Mouse (Mus musculus) thymus, postnatal 14 days (tissue): Measurements from ENCODE around the gene Esrrg.

ENCODE experiments used
- DNase-seq: peaks from one replicate; pipeline ENCODE4 v3.0.0; 2021

Gene Esrrg

GRCm38 (mm10) chr1:187650786-187651687, 42.4 kb downstream of the Esrrg start:
- no peak for DNase-seq

- DNase-seq: no peak
These were observed 43.2 kb downstream of the Esrrg start for GRCm38 (mm10) chr1:187651688-187652241.

DNA sequence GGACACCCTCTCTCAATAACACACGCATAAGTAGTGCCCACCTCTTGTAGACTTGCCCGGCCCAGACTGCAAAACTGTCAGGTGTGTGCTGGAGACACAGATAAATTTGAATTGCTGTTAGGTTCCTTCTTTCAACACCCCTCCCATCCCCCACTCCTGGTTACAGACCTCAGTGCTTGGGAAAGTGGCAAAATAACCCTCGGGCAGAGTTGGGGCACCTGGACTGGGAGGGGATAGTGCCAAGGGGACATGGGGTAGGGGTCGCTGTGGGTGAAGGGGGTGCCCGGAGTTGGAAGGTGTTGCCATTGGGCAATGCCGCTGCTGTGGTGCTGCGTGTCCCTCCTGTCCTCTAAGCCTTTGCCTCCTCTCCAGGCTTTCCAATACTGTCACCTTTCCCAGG, 43.9 kb downstream of the Esrrg start:
- no peak for DNase-seq

- DNase-seq: no peak
These were observed 44.8 kb downstream of the Esrrg start for GRCm38 (mm10) chr1:187653390-187653789.

DNA sequence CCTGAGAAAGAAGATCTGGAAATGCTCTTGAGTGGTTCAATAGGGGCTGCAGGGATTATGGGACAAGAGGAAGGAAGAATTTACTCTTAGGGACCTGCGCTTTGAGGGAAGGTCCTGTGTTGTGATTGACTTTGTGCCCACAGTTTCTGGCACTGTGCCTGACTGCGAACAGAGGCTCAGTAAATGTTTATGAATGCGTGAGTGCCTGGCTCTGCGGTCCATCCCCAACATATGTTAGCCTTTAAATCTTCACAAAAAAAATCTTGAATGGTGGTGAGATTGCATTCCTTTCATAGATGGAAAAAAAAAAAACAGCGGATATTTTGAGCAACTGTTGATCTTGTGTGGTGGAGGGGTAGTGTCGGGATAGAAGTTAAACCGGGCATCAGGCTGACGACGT, 52.4 kb downstream of the Esrrg start:
- no peak for DNase-seq

GRCm38 (mm10) chr1:187662083-187662609, 53.6 kb downstream of the Esrrg start:
- no peak for DNase-seq

DNA sequence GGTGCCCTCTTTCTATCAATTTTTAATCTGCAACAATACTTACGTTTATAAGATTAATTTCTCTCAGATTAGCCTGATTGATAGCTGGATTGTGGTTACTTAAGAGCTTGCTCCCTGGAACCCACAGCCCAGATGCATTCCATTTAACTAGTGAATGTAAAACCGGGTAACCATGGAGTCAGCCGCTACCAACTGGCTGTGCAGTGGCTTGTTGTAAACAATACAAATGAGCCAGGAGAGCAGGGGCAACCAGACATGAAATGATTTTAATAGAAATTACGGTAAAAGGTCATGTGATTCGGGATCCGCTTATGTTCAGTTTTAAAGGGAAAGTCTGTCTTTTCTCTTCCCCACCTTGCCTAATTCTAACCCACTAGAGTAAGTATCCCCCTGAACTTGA, 54.8 kb downstream of the Esrrg start:
- DNase-seq: no peak

GRCm38 (mm10) chr1:187664261-187664660, 55.7 kb downstream of the Esrrg start:
- DNase-seq: no peak

DNA sequence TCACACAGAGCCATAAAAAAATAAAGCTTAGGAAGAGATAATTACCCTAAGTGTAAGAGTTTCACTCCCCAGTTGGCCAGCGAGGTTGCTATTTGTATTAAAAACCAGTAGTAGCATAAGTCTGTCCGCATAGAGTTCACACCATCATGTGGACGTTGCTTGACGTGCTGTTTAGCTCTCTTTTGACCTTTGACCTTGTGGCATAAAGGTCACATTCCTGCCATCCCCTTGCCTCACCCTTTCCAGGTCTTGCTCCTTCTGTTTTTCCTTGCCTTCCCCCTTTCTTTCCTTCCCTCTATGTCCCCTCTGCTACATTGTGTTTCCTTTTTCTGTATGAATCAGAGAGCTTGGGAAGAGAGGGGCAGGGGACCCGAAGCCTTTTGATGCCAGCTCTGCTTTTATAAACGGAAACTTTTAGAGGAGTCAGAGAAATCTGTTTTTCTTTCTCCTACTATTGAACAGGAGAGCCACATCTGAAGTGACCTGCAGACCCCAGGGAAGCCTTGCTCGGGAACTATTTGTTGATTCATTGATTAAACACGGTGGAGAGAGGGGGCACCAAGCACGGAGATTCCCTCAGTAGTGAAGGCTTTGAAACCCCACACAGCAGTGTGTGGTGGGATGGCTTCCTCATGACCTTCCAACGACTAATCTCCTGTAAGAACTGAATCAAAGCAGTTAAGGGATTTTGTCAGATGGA, 57.5 kb downstream of the Esrrg start:
- DNase-seq: no peak

- no peak for DNase-seq
These were observed 61.2 kb downstream of the Esrrg start for GRCm38 (mm10) chr1:187669746-187670145.

- no peak for DNase-seq
These were observed 63.9 kb downstream of the Esrrg start for GRCm38 (mm10) chr1:187672446-187672845.

DNA sequence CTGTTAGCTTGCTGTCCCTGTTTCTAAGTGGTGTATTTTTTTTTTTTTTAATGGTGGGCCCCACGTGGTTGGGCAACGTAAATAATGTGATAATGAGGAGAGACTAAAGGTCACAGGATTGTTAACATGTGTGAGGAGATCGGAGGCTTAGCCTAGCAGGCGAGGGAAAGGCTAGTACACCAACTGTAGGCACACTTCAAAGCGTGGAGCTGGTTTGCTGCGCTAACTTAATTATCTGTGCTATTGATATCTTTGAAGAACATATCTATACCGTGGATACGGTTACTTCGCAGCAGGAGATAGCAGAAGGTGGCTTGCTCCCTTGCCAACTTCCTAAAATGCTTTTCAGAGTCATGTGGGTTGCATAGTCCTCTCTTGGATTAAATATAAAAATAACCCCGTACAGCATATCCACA, 66.2 kb downstream of the Esrrg start:
- DNase-seq: no peak

- DNase-seq: no peak
These were observed 68.0 kb downstream of the Esrrg start for GRCm38 (mm10) chr1:187676626-187677025.

DNA sequence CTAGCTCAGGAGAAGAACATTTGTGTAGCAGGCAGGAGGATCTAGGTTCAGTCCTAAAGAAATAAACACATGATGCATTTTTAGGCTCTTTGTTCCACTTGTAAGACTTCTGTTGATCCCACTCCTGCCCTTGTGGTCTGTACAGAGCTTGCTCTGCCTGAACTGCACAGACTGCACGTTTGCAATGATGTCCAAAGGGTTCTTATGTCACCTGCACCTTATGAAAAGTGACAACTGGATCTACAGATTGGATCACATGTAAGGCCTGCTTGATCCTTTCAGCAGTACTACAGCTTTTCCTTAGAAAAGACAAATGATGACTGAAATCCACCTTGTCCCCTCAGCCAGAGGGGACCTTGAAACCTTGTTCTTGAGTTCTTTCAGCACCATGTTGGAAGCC, 70.7 kb downstream of the Esrrg start:
- DNase-seq: no peak

- no peak for DNase-seq
These were observed 75.9 kb downstream of the Esrrg start for GRCm38 (mm10) chr1:187684519-187684918.

GRCm38 (mm10) chr1:187691846-187692525, 83.4 kb downstream of the Esrrg start:
- DNase-seq: no peak

DNA sequence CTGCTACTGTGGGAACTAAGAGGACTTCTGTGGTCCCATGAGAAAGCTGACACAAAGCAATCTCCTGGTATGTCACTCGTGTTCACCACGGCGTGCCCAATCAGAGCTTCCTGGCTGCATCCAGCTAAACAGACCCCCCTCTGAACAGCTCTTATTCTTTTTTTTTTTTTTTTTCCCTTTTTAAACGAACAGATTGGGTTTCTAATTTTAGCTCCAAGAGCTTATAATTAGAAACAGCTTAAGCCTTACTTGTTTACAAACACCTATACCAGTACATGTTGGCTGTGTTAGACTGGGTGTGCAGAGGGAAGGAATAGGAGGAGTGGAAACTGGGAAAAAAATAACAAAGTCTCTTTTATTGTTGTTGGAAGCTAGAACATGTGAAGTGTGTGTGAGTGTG, 86.3 kb downstream of the Esrrg start:
- DNase-seq: no peak

DNA sequence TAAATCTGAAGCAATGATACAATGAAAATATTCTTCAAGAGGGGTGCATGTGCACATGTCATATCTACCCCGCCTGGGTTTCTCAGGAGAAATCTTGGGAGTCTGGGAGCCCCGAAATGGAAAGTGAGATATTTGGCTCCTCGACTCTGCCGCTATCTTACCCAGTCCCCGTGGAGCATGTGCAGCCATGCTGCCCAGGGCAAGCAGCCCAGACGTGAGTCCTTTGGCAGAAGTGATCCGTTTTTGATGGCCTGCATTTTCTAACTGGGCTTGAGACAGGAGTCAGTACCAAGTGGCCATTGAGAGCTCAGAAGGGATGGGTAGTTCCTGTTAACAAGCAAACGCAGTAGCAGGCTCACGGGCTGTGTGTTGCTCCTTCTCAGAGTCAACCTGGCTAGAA, 89.6 kb downstream of the Esrrg start:
- DNase-seq: no peak

DNA sequence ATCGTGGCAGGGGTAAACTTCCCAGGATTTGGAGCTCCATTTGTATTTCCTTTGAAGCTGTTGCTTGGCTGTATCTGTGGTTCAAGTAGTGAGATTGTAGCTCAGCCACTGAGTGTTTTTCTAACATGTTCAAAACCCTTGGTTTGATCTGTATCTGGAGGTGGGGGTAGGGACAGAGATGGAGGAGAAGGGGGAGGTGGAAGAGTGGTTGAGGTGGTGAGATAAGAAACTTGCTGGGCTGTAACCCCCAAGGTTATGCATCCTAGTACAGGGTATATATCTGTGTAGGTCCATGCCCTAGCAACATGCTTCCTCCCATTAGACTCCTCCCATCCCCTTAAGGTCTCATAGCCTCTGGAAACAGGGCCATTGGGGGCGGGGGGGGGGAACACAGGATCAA, 92.4 kb downstream of the Esrrg start:
- DNase-seq: no peak

DNA sequence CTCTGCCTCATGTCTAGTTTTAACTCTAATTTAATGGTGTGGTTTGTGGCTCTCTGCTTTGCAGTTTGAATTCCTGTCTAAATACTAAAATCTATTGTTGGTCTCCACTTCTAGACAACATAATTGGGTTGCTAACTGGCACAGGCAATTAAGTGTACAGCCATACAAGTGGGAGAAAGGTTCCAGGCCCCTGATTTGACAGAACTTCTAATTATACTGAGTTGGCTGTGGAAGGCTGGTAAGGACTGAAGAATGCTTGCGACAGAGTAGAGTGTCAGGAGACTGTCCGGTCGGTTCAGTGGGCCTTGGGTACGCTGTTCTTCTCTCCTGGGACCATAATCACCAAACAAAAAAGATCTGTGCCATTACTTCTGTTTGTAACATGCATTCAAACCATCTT, 96.3 kb downstream of the Esrrg start:
- DNase-seq: no peak

DNA sequence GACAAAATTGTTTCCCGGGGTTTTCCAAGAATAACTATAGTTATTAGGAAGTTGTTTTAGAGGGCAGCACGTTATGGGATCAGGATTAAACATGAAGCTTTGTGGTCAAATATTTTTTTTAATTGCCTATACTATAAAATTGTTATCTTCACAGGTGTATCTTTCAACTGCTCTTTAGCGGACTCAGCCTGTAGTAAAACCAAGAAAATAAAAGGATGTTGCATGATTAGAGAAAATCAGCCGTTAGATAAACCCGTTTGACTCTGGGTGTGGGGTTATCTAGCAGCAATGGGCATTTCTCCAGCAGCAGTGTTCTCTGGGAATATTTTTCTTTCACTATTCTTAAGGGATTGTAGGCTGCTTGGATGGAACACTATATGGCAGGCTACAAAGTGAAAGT, 96.8 kb downstream of the Esrrg start:
- DNase-seq: no peak

GRCm38 (mm10) chr1:187706046-187706445, 97.5 kb downstream of the Esrrg start:
- DNase-seq: no peak

DNA sequence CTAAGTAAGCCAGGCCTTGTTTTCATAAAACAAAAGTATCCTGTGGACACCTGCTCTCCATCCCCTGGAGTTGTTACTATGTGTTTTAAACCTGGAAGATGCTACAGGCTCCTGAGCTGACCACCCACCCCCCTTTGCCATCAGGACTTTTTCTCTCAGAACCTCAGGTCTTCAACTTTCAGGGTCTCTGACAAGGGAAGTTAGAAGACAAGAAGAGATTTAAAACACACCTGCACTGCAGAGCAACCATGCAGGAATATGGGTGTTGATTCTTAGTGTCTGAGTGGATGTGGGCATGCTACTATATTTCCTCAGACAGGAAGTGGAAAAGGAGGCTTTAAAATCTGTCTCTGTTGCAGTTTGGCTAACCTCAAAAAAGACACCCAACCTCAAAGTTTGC, 98.6 kb downstream of the Esrrg start:
- no peak for DNase-seq
